ENCODE assay signal across 21 mouse cellular contexts in the genomic region with DNA sequence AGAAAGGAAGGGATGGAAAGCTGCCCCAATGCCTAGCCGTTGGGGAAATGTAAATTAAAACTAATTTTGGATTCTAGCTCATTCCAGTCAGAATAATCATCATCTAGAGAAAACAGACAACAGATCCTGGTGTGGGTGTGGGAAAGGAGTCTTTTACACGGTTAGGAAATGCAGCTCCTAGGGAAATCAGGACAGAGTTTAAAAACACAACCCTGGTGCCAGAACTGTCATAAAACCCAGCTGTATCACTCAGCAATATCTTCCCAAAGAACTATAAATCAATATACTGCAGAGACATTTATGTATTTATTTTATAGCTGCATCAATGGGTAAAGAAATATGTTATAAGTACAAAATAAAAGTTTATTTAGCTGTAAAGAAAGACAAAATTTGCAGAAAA.
"Had no signal": no experiment of that assay in that cellular context is flagged by ENCODE, and none has a peak within 500 bp of the region (broad histone marks: within the 10 kb centered on the region; RNA-seq: fewer than 3 reads in every experiment).

No protein-coding gene starts in this region.

- H3K9me3 ChIP-seq: kidney, embryonic 15.5 days; limb, embryonic 12.5 days; limb, embryonic 15.5 days; liver, embryonic 12.5 days; liver, embryonic 15.5 days; lung, embryonic 15.5 days; midbrain, embryonic 12.5 days; midbrain, embryonic 15.5 days; neural tube, embryonic 13.5 days; stomach, embryonic 15.5 days had no signal

- H3K27me3 ChIP-seq: kidney, embryonic 15.5 days; limb, embryonic 12.5 days; limb, embryonic 15.5 days; liver, embryonic 12.5 days; liver, embryonic 15.5 days; lung, embryonic 15.5 days; midbrain, embryonic 12.5 days; midbrain, embryonic 15.5 days; neural tube, embryonic 13.5 days; stomach, embryonic 15.5 days had no signal

- H3K4me1 ChIP-seq: kidney, embryonic 15.5 days; limb, embryonic 12.5 days; limb, embryonic 15.5 days; lung, embryonic 15.5 days; midbrain, embryonic 12.5 days; midbrain, embryonic 15.5 days; neural tube, embryonic 13.5 days; stomach, embryonic 15.5 days had no signal

- H3K36me3 ChIP-seq: kidney, embryonic 15.5 days; limb, embryonic 12.5 days; limb, embryonic 15.5 days; liver, embryonic 12.5 days; liver, embryonic 15.5 days; lung, embryonic 15.5 days; midbrain, embryonic 12.5 days; midbrain, embryonic 15.5 days; neural tube, embryonic 13.5 days; stomach, embryonic 15.5 days had no signal

- H3K4me2 ChIP-seq: kidney, embryonic 15.5 days; limb, embryonic 12.5 days; limb, embryonic 15.5 days; liver, embryonic 12.5 days; liver, embryonic 15.5 days; lung, embryonic 15.5 days; midbrain, embryonic 12.5 days; midbrain, embryonic 15.5 days; neural tube, embryonic 13.5 days; stomach, embryonic 15.5 days had no signal

- H3K27ac ChIP-seq: kidney, embryonic 15.5 days; limb, embryonic 12.5 days; limb, embryonic 15.5 days; liver, embryonic 12.5 days; liver, embryonic 15.5 days; lung, embryonic 15.5 days; midbrain, embryonic 12.5 days; midbrain, embryonic 15.5 days; neural tube, embryonic 13.5 days; stomach, embryonic 15.5 days had no signal

- H3K4me3 ChIP-seq: kidney, embryonic 15.5 days; limb, embryonic 12.5 days; limb, embryonic 15.5 days; liver, embryonic 12.5 days; liver, embryonic 15.5 days; lung, embryonic 15.5 days; midbrain, embryonic 12.5 days; midbrain, embryonic 15.5 days; myocyte; neural tube, embryonic 13.5 days; stomach, embryonic 15.5 days had no signal

- DNase-seq: kidney, adult 18-20 months; left cerebral cortex, postnatal 4 days; lung, adult 18-20 months; lung, postnatal 10 days; lung, postnatal 4 days; retina, postnatal 1 day; right cerebral cortex, postnatal 25 days; spleen, adult 18-20 months; thymus, adult 18-20 months; thymus, postnatal 36 days had no signal

- H3K9ac ChIP-seq: kidney, embryonic 15.5 days; limb, embryonic 12.5 days; limb, embryonic 15.5 days; liver, embryonic 12.5 days; liver, embryonic 15.5 days; lung, embryonic 15.5 days; midbrain, embryonic 12.5 days; midbrain, embryonic 15.5 days; neural tube, embryonic 13.5 days; stomach, embryonic 15.5 days had no signal

- ATAC-seq: midbrain, embryonic 15.5 days had no signal
